Mouse (Mus musculus) megakaryocyte, embryonic 14.5 days (primary cell): ENCODE data around the gene Pde2a. TPM values are rescaled to one million over a fixed set of nuclear protein-coding genes. Genes with fewer than 3 reads are reported as not detected.

Source experiments
- H3K27me3 ChIP-seq: replicated peaks from 2 replicates; pipeline ENCODE3; 2012; ENCODE audit warnings: inconsistent platforms
- H3K36me3 ChIP-seq: replicated peaks from 2 replicates; pipeline ENCODE3; 2012; ENCODE audit warnings: low read length, inconsistent platforms, mixed read lengths
- H3K4me1 ChIP-seq: 2 replicates; pipeline ENCODE4 v1.6.1; 2012; ENCODE audit warnings: inconsistent platforms
- H3K4me3 ChIP-seq: replicated peaks from 2 replicates; pipeline ENCODE3; 2012; ENCODE audit warnings: moderate library complexity, mild to moderate bottlenecking, inconsistent platforms
- H3K9me3 ChIP-seq: 2 replicates; pipeline ENCODE4 v1.6.1; 2012; ENCODE audit warnings: inconsistent platforms
- FLI1 ChIP-seq: IDR thresholded peaks from 2 replicates; pipeline ENCODE4 v1.6.1; 2012; ENCODE audit warnings: low read length, inconsistent platforms, mixed read lengths
- GATA1 ChIP-seq: IDR thresholded peaks from 3 replicates; pipeline ENCODE4 v1.6.1; 2012; ENCODE audit warnings: mixed read lengths, low read length, inconsistent platforms, borderline replicate concordance
- polyA plus RNA-seq: library from polyadenylated mRNA; stranded (reverse); fragments of >175 nt; gene quantifications from 2 replicates; pipeline ENCODE4 v1.2.3, GENCODE M21; 2012; ENCODE audit warnings: low replicate concordance; ENCODE audit not compliant: insufficient read depth

Gene Pde2a
- polyA plus RNA-seq, 1 experiment, result 0.63 TPM

DNA sequence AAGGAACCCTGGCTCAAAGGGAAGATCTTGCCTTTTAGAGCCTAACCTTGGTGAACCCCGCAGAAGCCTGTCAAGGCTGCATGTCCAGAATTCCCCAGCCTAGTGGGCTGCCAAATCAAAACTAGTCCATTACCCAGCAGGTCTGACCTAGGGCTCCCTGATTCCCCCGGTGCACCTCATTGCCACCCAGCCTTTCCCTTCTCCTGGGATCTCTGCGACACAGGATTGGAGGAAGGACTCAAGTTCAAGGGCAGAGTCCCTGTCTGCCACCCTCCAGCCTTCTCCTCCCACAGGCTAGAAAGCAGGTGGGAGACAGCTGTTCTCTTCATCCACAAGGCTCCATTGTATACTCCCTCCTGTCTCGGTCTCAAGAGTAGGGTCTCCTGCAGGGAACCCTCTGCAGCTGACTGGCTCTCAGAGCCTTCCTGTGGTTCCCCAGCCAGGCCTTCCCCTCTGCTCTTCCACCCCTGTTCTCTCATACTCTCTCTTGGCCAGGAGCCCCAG is 36.8 kb downstream of the Pde2a start:
- Histone ChIP-seq H3K9me3 (no peaks in the 10 kb centered on the region), H3K36me3 (no peaks in the 10 kb centered on the region), H3K27me3 (peaks cover 92% of the 10 kb centered on the region), H3K4me3 (no peak overlapping the region), H3K4me1 (peaks cover 72% of the 10 kb centered on the region)
- TF ChIP-seq GATA1 (no peak), FLI1 (no peak)

DNA sequence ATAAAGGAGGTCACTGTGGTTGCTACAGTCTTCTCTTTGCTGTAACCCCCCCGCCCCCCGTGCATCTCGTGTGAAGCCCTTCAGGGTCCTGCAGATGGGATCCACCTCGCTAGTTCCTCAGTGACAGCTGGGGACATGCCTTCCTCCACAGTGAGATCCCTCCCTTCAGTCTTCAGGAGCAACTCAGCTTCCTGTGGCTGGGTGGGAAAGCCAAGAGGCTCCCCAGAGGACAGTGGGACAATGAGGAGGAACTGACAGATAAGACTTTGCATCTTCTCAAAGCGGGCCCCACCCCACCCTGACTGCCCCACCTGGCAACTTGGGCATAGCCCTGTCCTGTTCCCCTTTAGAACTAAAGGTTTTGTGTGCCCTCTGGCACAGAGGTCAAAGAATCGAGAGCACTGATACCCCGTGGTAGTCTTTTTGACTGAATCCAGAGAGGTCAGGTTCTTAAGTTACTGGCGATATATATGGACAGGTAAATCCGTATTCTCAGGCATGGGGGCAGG is 37.9 kb downstream of the Pde2a start:
- H3K4me1 ChIP-seq, result peaks cover 64% of the 10 kb centered on the region
- TF ChIP-seq GATA1 (no peak), FLI1 (no peak)
- H3K4me3 ChIP-seq, result no peak overlapping the region
- no peaks in the 10 kb centered on the region for H3K36me3 ChIP-seq
- H3K27me3 ChIP-seq, result peaks cover 92% of the 10 kb centered on the region
- no peaks in the 10 kb centered on the region for H3K9me3 ChIP-seq

DNA sequence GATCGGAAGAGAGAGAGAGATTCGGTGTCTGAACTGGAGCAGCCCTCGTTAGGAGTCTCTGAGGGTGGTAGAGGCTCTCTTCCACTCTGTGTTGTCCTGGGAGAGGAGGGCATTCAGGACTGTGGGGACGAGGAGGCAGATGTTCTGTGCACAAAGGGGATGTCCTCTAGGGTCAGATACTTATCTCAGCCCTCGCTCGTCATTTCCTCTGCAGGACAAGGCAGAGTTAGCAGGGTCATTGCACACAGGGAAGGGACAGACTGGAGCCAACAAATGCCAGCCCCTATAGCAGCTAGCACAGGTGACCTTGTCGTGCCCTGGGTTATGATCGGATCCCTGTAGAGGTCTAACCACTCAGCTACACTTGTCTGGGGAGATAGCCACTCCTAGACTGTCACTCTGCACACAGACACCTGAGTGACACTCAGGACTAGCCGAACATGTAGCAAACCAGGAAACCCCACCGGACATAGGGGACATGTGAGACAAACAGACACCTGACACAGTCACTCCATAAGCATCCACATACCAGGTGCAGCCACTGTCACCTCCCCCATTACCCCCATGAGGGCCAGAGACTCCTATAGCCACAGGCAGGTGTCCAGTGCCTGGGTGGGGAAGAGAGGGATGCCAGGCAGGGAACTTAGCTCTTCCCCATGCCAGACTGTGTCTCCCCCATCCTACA is 38.6 kb downstream of the Pde2a start:
- Histone ChIP-seq H3K4me1 (peaks cover 63% of the 10 kb centered on the region), H3K36me3 (no peaks in the 10 kb centered on the region), H3K27me3 (peaks cover 91% of the 10 kb centered on the region), H3K4me3 (no peak overlapping the region), H3K9me3 (no peaks in the 10 kb centered on the region)
- TF ChIP-seq FLI1 (no peak), GATA1 (no peak)

DNA sequence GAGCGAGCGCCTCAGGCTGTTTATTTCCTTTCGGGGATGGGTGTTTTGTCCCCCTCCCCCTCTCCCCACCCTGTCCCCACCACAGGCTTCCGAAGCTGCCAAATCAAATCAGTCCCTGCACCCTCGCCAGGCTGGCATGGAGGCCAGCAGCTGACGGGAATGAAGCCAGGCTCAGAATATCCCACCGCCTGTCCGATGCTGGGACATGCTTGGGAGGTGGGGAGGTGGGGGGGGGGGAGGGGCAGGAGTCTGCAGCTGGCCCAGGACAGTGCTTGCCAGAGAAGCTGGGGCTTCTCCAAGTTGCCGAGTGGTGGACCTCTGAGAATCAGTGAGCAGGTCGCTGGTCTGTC is 39.1 kb downstream of the Pde2a start:
- TF ChIP-seq FLI1 (no peak), GATA1 (no peak)
- peaks cover 86% of the 10 kb centered on the region for H3K27me3 ChIP-seq
- H3K4me3 ChIP-seq, result no peak overlapping the region
- no peaks in the 10 kb centered on the region for H3K9me3 ChIP-seq
- H3K36me3 ChIP-seq, result no peaks in the 10 kb centered on the region
- peaks cover 63% of the 10 kb centered on the region for H3K4me1 ChIP-seq

DNA sequence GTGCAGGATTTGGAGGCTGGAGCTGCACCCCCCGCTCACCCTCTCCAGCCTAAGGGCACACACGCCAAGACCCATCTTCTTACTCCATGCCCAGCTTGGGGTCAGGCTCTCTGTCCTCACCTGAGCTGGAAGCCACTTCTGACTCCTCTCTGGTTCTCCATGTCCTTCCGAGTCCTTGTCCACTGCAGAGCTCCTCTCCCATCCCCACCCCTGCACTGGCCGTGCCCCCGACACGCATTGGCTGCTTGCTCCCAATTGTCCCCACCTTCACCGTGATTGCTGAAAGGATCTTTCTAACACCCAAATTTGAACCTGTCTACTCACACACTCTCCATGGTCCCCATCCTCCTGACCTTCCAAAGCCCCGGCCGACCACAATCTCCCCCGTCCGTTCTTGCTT is 40.1 kb downstream of the Pde2a start:
- Histone ChIP-seq H3K27me3 (peaks cover 80% of the 10 kb centered on the region), H3K36me3 (no peaks in the 10 kb centered on the region), H3K9me3 (no peaks in the 10 kb centered on the region), H3K4me1 (peaks cover 63% of the 10 kb centered on the region), H3K4me3 (no peak overlapping the region)
- TF ChIP-seq FLI1, result no peak
- no peak for TF ChIP-seq GATA1

DNA sequence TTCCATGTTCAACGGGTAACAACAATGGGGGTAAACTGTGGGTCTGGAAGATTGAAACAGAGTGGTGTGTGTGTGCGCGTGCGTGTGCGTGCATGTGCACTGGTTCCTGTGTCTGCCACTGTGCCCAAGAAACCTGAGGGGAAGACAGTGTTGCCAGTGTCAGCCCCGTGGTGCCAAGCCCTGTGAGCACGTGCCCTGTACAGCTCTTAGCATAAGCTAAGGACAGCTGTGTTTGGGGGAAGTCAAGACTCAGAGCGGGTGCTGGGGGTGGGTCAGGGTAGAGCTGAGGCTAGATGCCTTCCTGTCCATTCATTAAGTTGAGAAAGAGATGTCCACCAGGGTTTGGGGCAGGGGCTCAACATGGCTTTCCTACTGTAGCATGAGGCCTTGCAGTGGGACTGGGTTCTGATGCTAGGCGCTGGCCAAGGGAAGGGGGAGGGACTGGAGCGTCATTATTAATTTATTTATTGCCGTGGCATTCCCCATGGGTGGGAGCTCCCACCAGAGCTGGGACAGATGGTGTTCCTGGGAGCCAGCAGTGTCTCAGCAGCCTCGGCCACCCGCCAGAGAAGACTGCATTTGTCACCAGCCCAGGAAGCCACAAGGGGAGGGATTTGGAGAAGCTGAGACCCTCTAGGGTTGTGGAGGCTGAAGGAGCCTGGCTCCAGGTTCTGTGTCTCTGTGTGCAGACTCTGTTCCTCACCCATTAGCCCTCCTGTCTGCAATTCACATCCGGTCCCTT is 41.0 kb downstream of the Pde2a start:
- TF ChIP-seq FLI1, result no peak
- no peak for TF ChIP-seq GATA1
- Histone ChIP-seq H3K27me3 (peaks cover 80% of the 10 kb centered on the region), H3K9me3 (no peaks in the 10 kb centered on the region), H3K4me1 (peaks cover 58% of the 10 kb centered on the region), H3K4me3 (no peak overlapping the region), H3K36me3 (no peaks in the 10 kb centered on the region)

DNA sequence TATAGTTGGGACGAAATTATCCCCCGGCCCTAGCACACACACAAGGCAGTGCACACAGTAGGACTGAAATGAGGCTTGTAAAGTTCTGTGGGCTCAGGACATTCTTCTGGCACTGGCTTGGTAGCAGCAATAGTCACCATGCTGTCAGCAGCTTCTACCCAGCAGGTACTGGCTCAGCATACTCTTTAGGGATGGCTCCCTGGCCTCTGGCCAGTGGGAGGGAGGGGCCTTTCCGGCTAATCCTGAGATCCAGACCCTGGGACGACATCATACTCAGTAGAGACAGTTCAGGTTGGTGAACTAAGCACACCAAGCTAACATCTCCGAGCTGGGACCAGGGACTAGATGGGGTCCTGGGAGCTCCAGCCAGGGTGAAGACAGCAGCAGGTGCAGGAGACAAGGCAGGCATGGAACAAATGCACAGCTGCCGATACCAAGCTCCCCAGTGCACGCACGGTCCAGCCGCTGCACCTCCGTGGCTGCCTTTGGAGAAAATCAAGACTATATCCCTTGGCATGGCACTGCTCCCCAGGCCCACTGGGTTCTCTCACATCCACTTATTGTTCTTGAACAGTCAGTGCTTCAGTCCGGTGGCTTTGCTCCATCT is 42.3 kb downstream of the Pde2a start:
- no peaks in the 10 kb centered on the region for H3K36me3 ChIP-seq
- H3K27me3 ChIP-seq, result peaks cover 75% of the 10 kb centered on the region
- TF ChIP-seq GATA1 (no peak), FLI1 (no peak)
- no peaks in the 10 kb centered on the region for H3K9me3 ChIP-seq
- peaks cover 50% of the 10 kb centered on the region for H3K4me1 ChIP-seq
- H3K4me3 ChIP-seq, result no peak overlapping the region

DNA sequence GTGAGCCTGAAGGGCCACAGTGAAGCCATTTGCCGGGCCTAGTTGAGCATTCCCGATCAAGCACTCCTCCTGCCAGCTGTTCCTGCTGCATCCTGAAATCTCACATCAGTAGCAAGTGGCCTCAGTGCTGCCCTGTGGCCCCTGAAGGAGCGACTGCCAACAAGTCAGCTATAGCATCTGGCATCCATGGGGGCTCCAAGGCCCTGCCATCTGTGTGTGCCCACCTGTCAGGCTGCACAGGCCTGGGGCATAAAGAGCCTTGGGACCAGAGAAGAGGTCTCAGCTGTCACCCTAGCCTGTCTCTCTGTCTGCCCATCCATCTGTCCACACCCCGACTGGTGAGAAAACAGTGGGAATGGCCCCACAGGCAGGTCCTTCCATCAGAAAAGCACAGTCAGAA is 43.4 kb downstream of the Pde2a start:
- TF ChIP-seq FLI1 (no peak), GATA1 (no peak)
- Histone ChIP-seq H3K36me3 (no peaks in the 10 kb centered on the region), H3K4me1 (peaks cover 40% of the 10 kb centered on the region), H3K4me3 (no peak overlapping the region), H3K9me3 (no peaks in the 10 kb centered on the region), H3K27me3 (peaks cover 70% of the 10 kb centered on the region)

DNA sequence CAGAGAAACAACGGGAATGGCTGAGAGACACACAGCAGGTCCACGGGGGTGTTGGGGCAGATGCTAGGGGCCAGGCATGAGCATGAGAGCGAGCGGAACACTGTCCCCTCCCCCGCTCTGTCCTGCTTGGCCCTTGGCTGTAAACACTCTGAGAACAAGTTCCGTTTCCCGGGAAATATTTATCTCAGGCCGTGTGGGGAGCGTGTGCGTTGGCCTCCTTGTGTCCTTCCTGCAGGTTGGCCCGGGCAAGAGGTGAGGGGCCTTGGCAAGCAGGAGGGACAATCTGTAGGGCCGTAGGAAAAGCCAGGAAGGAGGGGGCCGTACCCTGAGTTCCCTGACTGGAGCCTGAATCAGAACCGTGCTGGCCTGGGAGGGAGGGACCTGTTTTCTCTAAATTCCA is 43.9 kb downstream of the Pde2a start:
- TF ChIP-seq FLI1 (no peak), GATA1 (no peak)
- Histone ChIP-seq H3K9me3 (no peaks in the 10 kb centered on the region), H3K4me1 (peaks cover 38% of the 10 kb centered on the region), H3K4me3 (no peak overlapping the region), H3K27me3 (peaks cover 68% of the 10 kb centered on the region), H3K36me3 (no peaks in the 10 kb centered on the region)
